Mouse (Mus musculus) thymus, postnatal 14 days (tissue): ENCODE data around the gene Olfr1277.

Experiments used
- DNase-seq: peaks from one replicate; pipeline ENCODE4 v3.0.0; 2021

Olfr1277 gene

DNA sequence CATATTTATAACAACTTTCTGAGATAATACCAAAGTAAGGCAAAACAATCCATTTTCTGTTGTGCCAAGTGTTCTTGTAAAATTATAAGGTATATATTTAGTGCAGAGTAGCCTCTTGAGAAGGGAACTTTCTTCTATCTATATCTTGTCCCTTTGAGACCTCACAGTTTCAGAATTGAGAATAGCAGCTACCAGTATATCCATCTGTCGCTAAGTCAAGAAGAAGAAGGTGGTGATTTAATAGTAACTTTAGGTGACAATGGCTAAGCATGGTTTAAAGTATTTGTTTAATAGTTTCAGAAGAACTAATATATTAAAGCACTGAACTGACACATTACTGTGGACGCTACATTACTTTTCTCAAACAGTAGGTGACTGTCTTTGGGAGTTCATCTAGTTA is at the start of gene Olfr1277:
Gene Olfr1277 (minus strand): TSS at position 101 of the 400 bp plus-strand sequence.
- DNase-seq: no peak

DNA sequence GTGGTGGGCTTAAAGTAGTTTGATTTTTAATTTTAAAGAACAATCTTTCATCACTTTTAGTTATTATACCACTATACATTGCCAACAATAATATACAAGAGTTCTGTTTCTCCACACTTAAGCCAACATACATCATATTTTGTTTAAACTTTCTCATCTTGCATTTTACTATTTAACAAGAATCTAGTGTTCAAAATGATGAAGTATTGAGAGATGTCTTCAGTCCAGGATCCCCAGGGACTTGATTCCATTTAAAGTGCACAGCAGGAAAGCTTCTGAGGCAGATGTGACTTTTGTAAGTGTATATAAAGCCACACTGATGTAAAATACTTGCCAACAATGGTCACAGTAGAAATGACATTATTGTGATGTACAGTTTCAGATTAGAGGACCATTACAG is 39.8 kb upstream of the Olfr1277 start, which contains the start of gene Olfr1280:
Gene Olfr1280 (plus strand): TSS at position 301 of the 400 bp plus-strand sequence.
- no peak for DNase-seq

DNA sequence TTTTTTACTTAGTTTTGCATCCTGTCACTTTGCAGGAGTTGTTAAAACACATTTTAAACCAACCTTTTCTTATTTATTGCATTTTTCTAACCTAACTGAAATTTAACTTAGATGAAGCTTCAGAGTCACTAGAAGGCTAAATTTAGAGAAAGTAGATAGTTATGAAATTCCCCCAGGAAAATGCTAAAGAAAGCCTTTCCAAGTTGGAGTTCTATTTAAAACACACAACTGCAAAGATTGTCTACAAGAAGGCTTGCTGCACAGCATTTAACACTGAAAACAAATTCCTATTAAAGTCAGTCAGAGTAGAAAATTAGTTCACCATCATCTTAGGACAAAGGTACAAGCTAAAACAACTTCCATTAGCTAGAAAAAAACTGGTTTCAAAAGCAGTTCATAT is 26.5 kb upstream of the Olfr1277 start, which contains the start of gene Olfr1279:
Gene Olfr1279 (plus strand): TSS at position 262 of the 400 bp plus-strand sequence.
- no peak for DNase-seq

DNA sequence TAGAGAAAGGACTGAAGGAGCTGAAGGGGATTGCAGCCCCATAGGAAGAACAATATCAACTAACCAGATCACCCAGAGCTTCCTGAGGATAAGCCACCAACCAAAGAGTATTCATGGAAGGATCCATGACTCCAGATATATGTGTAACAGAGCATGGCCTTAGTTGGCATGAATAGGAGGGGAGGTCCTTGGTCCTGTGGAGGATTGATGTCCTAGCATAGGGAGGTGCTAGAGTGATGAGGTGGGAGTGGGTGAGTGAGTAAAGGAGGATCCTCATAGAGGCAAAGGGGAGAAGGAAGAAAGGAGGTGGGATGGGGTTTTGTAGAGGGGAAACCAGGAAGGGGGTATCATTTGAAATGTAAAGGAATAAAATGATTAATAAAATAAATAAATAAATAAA is 24.6 kb upstream of the Olfr1277 start:
- DNase-seq: no peak

DNA sequence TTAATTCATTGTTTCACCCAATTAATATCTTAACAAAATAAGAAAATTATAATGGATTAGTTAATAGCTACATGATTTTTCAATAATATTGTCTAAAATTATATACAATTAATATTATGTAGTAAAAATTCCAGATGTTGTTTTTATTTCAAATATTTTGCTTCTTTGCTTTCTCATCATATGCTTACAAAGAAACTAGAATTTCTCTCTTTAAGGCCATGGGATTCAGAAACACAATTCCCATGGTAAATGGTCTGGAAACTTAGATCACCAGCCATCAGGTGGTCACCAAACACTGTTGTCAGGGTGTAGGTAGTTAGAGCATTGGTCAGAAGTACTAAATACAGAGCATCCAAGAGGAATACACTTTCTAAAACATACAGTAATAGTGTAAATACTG is 15.9 kb upstream of the Olfr1277 start, which contains the start of gene Olfr1278:
Gene Olfr1278 (plus strand): TSS at position 301 of the 400 bp plus-strand sequence.
- DNase-seq: no peak

DNA sequence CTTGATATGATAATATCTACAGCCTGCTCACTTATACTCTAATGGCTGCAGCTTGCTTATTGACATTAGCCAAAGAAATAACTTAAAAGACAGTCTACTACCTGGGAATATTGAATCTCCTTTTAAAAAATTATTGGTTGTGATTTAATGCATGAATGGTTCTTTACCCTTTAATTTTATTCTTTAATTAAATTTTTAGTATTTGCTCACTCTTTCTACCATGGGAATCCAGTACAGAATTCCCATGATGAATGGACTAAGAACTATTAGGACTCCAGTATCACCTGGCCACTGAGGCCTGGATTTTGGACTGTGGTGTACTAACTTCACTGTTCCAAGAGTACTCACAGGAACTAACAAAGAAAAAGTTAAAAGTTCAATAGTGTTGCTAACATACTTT is 19.7 kb downstream of the Olfr1277 start, which contains the start of gene Olfr1276:
Gene Olfr1276 (plus strand): TSS at position 301 of the 400 bp plus-strand sequence.
- no peak for DNase-seq

DNA sequence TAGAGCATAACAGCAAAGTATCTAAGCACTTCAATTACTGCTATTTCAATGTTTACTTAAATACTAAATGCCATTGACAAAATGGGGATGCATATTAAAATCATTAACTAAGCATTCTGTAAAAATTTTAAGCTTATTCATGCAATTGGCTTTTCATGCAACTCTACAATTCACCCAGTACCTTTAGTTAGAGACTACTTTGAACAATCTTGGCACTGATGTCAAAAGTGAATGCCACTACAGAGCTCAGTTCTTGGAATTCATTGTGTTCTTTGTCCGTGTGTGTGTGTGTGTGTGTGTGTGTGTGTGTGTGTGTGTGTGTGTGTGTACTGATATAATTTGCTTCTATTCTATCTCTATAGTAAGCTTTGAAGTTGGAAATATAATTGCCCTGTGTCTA is 38.7 kb downstream of the Olfr1277 start, which contains the start of gene Olfr1275:
Gene Olfr1275 (minus strand): TSS at position 101 of the 400 bp plus-strand sequence.
- DNase-seq: no peak

DNA sequence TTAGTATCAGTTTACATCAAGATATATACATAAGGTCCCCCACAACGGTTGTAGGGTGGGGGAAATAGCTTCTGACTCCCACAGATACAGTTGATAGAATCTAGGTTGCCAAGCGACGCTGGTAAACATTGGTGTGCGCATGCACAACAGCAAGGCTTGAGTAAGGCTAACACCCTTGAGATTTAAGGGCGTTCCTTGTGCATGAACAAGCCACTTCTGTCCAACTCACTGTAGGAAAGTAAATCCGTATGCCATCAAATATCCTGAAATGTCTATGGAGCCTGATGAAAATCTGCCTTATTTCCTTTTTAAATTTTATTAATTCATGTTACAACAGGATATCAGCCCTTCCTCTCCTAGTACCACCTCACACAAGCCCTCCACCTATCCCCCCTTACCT is 44.4 kb downstream of the Olfr1277 start, which contains the start of gene 4930430A15Rik:
Gene 4930430A15Rik (minus strand): TSS at position 101 of the 400 bp plus-strand sequence.
- no peak for DNase-seq
